Mouse (Mus musculus) CH12.LX (cell line): Measurements from ENCODE around the gene Taok1.
A peak's percentile ranks its signal among the peaks of the same experiment; 100 is the strongest.

Source experiments
- CTCF ChIP-seq, 2 experiments: IDR thresholded peaks in 1 of 2; conservative IDR thresholded peaks in 1 of 2; 2 replicates each; pipeline ENCODE4 v1.5.1; 2011 to 2012; ENCODE audit warnings: low read depth in 2 of 2, low read length in 2 of 2, improper control_type of control experiment in 1 of 2, inconsistent platforms in 1 of 2, mild to moderate bottlenecking in 1 of 2, moderate library complexity in 1 of 2
- EP300 ChIP-seq: IDR thresholded peaks from 2 replicates; pipeline ENCODE4 v1.6.1; 2011; ENCODE audit warnings: low read length, improper control_type of control experiment
- HCFC1 ChIP-seq: IDR thresholded peaks from 2 replicates; pipeline ENCODE4 v1.6.1; 2012; ENCODE audit warnings: low read depth, mild to moderate bottlenecking, inconsistent platforms, low read length, improper control_type of control experiment
- MAFK ChIP-seq: IDR thresholded peaks from 2 replicates; pipeline ENCODE4 v1.6.1; 2011; ENCODE audit warnings: low read length, improper control_type of control experiment; ENCODE audit not compliant: insufficient replicate concordance
- MYC ChIP-seq: IDR thresholded peaks from 2 replicates; pipeline ENCODE4 v1.6.1; 2011; ENCODE audit warnings: low read depth, mild to moderate bottlenecking, improper control_type of control experiment, low read length
- POLR2A ChIP-seq: IDR thresholded peaks from 2 replicates; pipeline ENCODE4 v1.6.1; 2011; ENCODE audit warnings: low read depth, mild to moderate bottlenecking, improper control_type of control experiment, low read length
- SIN3A ChIP-seq: IDR thresholded peaks from 2 replicates; pipeline ENCODE4 v1.6.1; 2012; ENCODE audit warnings: low read length, improper control_type of control experiment, inconsistent platforms
- SMC3 ChIP-seq: IDR thresholded peaks from 2 replicates; pipeline ENCODE4 v1.6.1; 2011; ENCODE audit warnings: low read depth, low read length, improper control_type of control experiment
- TCF12 ChIP-seq: IDR thresholded peaks from 2 replicates; pipeline ENCODE4 v1.6.1; 2014; ENCODE audit warnings: low read depth, mild to moderate bottlenecking, inconsistent platforms, low read length, improper control_type of control experiment
- UBTF ChIP-seq: IDR thresholded peaks from 2 replicates; pipeline ENCODE4 v1.6.1; 2012; ENCODE audit warnings: low read depth, mild to moderate bottlenecking, inconsistent platforms, low read length, improper control_type of control experiment, moderate library complexity
- USF1 ChIP-seq: IDR thresholded peaks from 2 replicates; pipeline ENCODE4 v1.6.1; 2014; ENCODE audit warnings: low read depth, mild to moderate bottlenecking, inconsistent platforms, low read length, improper control_type of control experiment
- ZKSCAN1 ChIP-seq: IDR thresholded peaks from 2 replicates; pipeline ENCODE4 v1.6.1; 2012; ENCODE audit warnings: low read depth, inconsistent platforms, low read length, improper control_type of control experiment, borderline replicate concordance
- ZMIZ1 ChIP-seq: IDR thresholded peaks from 2 replicates; pipeline ENCODE4 v1.6.1; 2012; ENCODE audit warnings: low read depth, mild to moderate bottlenecking, inconsistent platforms, low read length, improper control_type of control experiment
- ZNF384 ChIP-seq: IDR thresholded peaks from 2 replicates; pipeline ENCODE4 v1.6.1; 2012; ENCODE audit warnings: low read depth, low read length, improper control_type of control experiment, inconsistent platforms

DNA sequence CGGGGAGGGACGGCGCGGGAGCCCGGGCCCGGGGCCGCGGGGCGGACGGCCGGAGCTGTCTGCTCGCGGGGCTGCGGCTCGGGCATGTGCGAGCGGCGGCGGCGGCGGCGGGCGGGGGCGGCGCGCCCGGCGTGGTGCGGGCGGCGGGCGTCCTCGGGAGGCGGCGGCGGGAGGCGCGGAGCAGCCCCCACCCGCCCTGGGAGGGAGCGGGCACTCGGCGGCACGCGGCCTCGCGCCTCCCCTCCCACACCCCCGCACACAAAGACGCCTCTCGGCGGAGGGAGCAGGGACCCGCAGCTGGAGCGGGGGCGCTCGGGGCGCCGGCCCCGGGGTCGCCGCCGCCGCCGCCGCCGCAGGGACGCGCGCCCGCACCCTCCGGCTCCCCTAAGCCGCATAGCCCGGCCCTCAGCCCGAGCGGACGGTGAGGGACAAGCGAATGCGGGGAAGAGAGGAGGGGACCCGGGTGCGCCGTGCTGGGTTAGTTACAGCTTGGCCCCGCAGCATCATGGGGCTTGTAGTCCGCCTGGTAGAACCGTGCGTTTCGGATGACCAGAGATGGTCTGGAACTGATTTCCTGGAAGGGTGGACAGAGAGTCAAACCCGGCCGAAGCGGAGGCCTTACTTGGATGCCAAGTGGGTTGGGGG, 117.9 kb downstream of the Taok1 start, which contains the start of gene Ankrd13b:
- TF ChIP-seq SIN3A: no peak
- TF ChIP-seq USF1: no peak
- TF ChIP-seq POLR2A: no peak
- TF ChIP-seq CTCF (conservative IDR thresholded peaks at IDR 0.05 in 1 of 2, IDR thresholded peaks at IDR 0.05 in 1 of 2; ENCODE audit: low read depth in 2 of 2, low read length in 2 of 2): no peak
- no peak for TF ChIP-seq UBTF
- no peak for TF ChIP-seq TCF12
- no peak for TF ChIP-seq SMC3
- TF ChIP-seq EP300: no peak
- no peak for TF ChIP-seq ZMIZ1
- TF ChIP-seq ZNF384: no peak
- TF ChIP-seq HCFC1: peak; percentile 87
- TF ChIP-seq ZKSCAN1: no peak
- no peak for TF ChIP-seq MYC
- TF ChIP-seq MAFK: no peak
